Mouse (Mus musculus) lung, postnatal 25 days (tissue): ENCODE measurements around the gene Adm2.
A peak's percentile ranks its signal among the peaks of the same experiment; 100 is the strongest.

ENCODE experiments used
- DNase-seq: peaks from one replicate; pipeline ENCODE4 v3.0.0; 2022; ENCODE audit warnings: low spot score

Adm2 gene

DNA sequence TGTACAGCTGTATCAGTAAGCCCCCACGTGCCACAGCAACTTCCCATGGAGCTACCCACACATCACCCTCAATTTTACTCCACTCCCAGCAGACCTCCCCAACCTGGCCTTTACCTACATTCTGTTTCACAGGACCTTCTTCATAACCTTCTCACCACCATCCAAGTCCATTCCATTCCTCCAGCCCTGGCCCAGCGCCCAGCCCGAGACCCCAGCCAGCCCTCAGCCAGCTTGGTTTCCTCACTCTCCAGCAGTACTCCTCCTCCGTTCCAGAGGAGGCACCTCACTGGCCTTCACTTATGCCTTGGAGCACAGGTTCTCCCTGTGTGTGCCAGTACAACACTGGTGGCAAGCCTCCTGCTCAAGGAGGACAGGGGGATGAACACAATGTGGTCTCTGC lies 9.2 kb upstream of the Adm2 start:
- DNase-seq: no peak

DNA sequence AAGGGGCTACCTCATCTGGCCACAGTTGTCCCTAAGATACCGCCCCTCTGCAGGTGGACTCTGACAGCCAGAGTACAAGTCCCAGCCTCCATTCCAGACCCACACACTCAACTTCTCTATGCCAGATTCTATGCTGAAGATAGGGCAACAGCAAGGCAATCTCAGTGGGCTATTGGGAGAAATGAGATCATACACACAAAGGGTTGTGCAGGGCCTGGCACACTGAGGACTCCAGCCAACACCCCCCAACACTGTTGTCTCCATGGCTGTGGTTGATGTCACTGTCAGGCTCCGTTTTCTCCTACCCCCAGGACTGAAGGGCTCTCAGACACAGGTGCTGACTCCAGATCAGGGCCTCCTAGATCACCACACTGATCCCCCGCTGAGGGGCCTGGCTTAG lies 8.4 kb upstream of the Adm2 start:
- no peak for DNase-seq

DNA sequence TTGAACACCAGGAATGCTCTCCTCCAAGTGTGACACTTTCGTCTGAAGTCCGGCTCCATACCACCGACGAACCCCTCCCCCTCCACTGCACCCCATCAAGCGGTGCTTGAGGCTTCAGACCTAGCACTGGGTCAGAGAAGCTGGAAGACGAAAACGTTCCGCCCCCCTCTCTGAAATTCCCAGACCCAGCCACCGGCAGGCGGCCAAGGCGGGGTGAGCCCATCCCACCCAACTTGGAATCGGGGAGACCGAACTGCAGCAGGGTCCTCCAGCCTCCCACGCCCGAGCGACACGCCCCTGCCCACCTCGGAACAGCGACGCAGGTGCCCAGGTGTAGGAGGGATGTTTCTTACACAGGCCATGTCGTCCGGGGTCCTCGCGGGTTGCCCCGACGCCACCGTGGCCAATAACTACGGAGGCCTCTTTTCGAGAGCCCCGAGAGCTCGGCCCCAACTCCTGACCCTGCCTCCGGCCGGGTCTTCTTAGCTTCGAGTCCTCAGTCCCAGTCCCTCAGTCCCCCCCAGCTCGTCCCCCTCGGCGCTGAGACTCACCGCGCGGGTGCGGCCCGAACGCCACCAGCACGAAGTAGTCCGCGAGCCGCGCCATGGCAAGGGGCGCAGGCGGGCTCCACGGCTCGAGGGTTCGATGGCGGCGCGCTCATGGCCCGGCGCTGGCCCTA lies 7.9 kb upstream of the Adm2 start:
- DNase-seq: no peak

DNA sequence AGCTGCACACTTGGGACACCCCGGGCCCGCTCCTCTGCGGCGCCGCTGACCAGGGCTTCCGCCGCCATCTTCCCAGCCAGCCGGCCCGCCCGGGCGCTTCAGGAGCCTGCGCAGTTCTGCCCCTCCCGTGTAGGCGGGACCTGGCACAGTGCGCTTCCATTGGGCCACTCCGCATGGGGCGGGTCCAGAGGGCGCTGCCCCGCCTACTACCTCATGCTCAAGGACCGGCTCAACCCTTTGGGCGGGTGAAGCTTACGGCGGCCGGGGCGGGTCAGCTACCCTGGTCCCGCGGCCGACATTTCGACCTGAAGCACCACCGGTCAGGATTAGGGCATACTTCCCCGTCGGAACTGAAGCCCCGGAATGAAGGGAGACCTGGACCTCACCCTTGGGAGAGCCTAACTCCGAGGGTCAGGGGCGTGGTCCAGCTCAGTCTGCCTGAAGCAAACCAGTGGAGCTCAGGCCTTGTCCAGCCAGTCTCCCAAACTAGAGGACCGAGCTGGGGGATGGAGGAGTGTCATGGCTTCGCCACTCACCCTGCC lies 7.3 kb upstream of the Adm2 start, which contains the start of gene Sbf1:
Gene Sbf1, minus strand, starts transcription at position 122 of the 542 bp plus-strand sequence.
- peak; percentile 99 for DNase-seq

DNA sequence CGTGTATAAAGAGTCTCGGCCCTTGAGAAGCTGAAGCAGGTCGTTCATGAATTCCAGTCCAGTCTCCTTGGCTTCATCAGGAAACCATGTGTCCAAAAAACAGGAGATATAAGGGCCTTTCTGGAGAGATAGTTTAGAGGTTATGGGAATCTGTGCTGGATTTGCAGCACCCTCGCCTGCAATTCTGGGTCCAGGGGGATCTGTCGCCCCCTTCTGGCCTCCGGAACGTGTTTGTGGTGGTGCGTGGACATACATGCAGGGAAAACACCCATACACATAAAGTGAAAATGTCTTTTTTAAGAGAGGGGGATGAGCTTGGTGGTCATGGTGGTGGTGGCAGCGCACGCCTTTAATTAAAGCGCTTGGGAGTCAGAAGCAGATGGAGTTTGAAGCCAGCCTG lies 6.4 kb upstream of the Adm2 start:
- DNase-seq: no peak

DNA sequence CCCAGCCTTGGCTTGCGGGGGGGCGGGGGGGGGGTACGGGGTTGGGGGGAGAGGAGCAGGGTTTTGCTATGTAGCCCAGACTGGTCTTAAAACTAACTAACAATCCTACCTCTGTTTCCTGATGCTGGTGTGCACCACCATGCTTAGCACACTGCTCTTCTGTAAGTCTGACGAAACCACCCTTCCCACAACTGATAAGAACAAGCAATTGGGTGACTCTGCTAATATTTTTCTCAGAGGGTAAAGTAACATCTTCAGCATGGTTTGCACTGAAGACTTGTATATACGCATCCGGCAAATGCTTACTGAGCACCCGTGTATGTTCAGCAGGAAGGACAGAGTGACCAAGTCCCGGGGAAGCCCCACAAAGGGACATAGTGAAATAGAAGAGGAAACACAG lies 1.3 kb upstream of the Adm2 start:
- DNase-seq: no peak

DNA sequence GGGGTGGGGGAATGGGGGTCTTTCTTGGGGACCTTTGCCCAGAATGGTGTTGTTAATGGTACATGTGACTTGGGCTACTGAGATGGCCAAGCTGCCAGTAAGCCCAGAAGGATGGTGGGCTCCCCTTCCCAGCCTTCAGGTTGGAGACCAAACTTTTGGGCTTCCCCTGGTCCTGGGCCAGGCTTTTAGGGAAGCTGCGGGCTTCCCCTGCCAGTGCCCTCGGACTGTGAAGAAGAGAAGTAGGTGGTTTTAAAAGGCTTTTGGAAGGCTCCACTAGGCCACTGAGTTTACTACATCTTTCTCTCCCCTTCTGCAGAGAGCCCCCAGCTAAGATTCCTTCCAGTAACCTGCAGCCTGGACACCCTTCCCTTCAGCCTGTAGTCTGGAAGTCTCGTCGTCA lies 1.1 kb downstream of the Adm2 start:
- DNase-seq: no peak

DNA sequence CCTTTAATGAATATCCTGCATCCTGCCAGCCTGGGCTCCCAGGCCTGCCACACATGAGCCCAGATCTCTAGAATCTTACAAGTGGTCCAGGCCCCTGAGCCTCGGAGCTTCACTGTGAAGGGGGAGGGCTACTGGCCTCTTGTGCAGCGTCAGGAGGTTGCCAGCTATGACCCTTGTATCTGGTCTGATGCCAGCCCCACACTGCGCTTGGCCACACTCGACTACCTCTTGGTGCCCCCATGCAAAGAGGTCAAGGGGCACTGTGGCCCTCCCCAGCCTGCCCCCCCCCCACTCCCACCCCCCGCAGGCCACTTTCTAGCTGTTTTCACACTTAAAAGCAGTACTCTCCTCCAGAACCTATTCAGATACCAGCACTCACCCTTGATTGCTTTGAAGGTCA lies 3.9 kb downstream of the Adm2 start:
- DNase-seq: no peak

DNA sequence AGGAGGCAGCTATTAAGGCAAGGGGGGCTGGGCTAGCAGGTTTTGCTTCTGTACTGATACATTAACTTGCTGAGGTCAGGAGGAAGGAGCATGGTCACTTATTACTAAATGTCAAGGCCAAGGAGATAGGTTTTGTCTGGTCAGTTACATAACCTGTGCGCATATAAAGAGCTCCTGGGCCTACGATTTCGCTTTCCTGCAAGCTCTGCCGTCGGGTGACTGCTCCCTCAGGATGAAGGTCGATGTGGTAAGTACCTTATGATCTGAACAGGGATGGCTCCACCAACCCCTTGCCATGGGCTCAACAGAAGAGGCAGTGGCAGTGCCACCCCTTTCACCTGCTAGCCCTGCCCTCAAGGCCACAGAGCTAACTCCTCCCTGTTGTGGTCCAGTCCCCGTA lies 11.8 kb downstream of the Adm2 start, which contains the start of gene Miox:
Gene Miox, plus strand, starts transcription at position 128 of the 400 bp plus-strand sequence.
- DNase-seq: no peak

DNA sequence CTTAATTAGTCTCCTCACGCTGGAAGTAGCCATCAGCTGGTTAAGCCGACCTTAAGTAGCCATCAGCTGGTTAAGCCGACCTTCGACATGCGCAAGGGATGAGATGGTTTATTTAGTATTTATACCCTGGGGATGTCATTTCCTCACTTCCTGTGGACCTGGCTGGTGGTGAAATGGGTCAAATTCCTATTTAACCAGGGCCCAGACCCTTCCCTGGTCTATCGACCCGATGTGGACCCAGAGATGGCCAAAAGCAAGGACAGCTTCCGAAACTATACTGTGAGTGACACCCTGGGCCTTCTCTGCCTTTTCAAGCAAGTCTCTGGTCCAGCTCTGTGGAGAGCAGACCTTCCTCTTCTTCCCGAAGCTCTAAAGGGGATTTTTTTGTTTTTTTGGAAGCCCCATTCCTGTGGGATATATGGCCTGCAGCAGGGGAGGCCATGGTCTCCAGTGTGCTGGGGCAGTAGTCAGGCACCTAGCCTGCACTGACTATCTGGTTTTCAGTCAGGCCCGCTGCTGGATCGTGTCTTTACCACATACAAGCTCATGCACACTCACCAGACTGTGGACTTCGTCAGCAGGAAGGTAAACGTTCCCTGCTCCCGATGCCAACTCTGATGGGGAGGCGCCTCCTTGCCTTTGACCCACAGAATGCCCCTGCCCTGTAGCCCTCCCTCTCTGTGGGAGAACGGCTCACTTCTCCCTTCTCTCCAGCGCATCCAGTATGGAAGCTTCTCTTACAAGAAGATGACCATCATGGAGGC lies 12.4 kb downstream of the Adm2 start:
- no peak for DNase-seq

DNA sequence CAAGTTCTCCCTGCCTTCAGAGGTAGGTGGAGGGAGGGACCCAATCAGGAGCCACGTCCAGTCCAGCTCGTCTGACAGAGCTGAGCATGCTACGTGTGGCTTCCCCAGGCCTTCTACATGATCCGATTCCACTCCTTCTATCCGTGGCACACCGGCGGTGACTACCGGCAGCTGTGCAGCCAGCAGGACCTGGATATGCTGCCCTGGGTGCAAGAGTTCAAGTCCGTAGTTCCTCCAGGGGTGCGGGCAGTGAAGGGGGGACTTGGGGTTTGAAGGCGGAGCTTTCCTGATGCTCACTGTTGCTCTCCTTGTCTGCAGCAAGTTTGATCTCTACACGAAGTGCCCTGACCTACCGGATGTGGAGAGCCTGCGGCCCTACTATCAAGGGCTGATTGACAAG lies 13.9 kb downstream of the Adm2 start:
- DNase-seq: no peak

DNA sequence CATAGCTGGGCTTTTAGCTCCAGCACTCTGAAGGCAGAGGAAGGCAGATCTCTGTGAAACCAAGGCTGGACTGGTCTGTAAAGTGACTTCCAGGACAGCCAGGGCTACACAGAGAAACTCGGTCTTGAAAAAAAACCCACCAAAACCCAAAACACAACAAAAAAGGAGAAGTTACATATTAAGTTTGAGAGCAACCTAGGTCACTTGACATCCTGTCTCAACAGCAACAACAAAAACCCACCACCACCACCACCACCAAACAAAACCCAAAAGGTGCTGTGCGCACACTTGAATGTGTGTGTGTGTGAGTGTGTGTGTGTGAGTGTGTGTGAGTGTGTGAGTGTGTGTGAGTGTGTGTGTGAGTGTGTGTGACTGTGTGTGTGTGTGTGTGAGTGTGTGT lies 17.2 kb downstream of the Adm2 start:
- DNase-seq: no peak

DNA sequence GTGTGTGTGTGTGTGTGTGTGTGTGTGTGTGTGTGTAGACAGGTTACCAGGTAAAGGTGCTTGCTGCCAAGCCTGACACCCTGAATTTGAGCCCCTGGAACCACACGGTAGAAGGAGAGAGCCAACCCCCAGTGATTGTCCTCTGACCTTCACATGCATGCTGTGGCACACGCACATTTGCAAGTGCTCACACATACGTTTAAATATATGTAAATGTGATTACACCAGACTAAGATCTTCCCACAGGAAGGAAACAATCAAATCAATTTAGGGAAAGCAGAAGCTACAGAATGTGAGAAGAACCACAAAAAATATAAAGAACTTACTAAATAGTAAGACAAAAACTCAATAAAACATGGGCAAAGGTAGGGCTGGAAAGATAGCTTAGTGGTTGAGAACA lies 17.6 kb downstream of the Adm2 start:
- no peak for DNase-seq

DNA sequence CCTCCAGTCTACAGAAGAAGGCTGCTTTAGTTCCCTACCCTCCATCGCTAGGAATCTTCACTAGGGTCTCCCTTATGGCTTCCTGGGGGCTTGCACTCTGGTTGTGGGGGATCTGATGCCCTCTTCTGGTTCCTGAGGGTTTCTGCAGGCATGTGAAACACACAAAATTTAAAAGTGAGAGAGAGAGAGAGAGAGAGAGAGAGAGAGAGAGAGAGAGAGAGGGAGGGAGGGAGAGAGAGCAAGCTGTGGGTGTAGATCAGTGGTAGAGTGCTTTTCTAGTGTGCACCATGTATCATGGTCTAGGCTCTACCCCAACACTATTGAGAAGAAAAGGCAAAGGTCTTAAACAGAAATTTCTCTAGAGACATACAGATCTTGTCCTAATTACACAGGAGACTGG lies 19.2 kb downstream of the Adm2 start:
- no peak for DNase-seq

DNA sequence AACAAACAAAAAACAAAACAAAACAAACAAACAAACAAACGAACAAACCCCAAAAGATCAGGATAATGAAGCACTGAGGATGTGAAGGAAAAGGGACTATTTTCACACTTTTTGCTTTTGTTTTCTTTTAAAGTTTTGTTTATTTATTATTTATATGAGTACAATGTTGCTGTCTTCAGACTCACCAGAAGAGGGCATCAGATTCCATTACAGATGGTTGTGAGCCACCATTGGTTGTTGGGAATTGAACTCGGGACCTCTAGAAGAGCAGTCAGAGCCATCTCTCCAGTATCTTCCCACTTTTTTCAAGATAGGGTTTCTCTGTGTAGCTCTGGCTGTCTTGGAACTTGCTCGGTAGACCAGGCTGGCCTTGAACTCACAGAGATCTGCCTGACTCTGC lies 20.8 kb downstream of the Adm2 start:
- no peak for DNase-seq

DNA sequence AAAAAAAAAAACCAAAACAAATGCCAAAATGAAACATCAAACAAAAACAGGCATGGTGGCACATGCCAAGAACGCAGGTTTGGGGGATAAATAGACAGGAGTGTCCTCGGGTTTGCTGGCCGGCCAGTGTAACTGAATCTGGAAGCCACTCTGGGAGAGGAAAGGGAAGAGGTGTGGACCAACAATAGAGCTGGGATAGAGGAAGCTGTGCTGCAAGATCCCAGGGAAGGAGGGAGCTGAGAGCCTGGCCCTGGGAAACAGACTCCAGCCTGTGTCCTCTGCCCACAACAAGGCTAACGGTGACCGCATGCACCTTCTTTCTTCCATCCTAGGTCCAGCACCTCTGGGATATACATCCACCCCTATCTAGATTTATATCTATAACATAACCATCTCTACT lies 27.9 kb downstream of the Adm2 start:
- DNase-seq: peak; percentile 32

DNA sequence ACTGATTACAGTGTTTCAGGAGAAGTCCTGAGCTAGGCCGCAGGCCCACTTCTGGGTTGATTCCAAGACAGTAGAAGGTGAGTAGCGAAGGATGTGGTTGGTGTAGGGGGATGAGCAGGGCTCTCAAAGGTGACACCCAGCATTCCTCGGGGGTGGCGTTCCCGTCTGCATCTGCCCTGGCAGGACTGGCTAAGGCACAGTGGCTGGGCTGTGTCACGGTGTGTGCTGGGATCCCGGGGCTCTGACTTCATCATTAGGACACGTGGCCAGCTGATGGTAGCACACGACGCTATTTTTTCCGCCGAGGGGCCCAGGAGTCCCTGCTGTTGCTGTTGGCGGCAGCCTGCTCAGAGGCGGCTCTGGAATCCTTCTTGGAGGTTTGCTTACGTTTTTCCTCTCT lies 28.8 kb downstream of the Adm2 start:
- DNase-seq: no peak

DNA sequence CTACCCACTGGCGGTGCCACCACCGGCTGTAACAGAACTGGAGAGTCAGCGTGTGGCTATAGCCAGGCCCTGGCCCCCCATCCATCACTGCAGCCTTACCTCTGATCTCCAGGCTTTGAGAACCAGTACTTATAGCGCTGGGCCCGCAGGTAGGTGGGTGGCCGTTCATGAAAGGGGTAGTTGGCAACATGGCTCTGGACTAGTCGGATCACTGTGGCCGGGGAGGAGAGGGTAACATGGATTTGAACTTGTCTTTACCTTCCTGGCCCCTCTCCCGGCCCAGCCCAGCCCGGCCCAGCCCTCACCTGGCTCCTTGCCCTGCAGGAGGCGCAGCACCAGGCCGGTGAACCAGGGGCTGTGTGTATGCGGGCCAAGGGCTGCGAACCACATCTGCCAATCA lies 29.5 kb downstream of the Adm2 start:
- no peak for DNase-seq

DNA sequence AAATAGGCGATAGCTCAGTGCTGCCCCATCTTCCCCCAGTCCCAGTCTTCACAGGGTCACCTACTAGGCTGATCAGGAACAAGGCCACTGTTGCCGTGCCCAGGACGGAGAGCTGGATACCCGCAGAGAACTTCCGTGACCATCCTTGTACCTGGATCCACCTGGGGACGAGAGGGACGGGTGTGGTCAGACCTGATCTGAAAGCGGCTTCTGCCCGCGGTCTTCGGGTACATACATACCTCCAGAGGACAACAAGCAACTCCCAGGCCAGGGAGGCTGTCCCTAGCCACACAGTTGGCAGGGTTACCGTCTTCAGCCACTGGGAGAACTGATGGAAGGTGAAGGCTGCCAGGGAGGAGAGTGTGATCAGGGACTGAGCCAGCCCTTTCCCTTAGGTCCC lies 30.3 kb downstream of the Adm2 start:
- no peak for DNase-seq

DNA sequence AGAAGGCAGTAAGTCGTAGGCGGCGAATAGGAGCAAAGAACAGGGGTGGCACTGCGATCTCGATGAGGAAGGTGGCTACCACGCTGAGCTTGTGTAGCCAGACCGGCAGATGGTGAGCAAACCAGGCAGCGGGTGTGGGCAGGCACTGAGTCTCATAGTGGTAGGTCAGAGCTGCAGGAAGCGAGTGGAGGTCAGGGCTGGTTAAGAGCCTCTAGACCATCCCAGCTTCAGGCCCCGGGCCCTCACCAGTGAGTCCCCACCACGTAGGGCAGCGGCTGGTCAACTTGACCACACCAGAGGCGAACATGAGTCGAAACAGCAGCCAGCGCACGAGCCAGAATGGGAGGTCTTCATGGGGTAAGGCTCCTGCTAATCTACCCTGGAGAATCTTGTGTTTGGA lies 31.3 kb downstream of the Adm2 start:
- no peak for DNase-seq

DNA sequence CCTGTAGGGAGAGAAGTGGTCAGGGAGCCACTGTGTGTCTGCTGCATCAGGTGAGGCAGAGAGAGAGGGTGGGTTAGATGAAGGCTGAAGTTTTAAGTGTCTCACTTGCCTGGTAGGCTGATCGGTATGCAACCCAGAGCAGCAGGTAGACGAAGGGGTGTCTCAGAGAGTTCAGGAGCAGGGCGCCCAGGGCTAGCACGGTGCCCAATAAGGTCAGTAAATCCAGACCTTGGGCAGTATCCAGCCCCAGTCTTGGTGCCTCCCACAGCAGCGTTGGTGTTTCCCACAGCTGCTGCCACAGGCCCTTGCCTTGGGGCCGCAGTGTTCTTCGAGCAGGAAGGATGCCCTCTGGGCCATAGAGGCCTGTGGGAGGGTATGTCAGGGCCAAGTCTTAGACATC lies 31.9 kb downstream of the Adm2 start:
- no peak for DNase-seq

DNA sequence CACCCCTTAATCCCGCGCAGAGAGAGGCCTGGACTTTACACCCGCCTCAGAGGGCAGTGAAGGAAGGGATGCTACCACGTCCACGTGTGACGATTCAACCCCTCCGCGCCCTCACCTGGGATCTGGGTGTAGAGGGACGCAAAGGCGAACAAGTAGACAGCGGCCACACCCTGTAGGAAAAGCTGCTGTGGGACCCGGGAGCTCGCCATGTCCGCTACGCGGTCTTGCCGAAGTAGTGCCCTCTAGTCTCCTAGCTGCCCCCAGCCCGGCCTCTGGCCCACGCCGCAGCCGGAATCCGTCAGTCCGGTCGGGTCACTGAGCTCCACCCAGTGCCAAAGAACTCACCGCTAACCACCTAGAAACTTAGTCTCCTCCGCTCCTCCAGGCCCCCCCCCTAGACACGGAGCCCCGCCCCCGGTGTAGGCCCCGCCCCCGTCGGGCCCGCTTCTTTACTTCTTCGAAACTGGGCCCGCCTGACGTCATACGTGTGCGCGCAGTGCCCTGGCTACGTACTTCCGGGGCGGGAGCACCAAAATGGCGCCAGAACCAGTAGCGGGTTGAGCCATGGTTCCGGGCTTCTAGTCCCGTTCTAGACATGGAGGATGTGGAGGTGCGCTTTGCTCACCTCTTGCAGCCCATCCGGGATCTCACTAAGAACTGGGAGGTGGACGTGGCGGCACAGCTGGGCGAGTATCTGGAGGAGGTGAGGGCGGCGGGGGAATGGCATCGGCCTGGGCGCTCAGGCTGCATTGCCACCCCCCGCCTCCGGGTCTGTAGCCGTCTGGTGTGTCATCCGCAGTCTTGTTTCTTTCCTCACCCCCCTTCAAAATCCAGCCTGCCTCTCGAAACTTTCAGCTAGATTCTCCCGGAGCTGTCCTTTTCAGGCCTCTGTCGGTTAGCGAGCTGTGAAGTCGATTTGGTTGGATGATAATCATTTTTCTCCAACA lies 33.0 kb downstream of the Adm2 start, which contains the start of the genes Lmf2 and Ncaph2:
Gene Lmf2, minus strand, starts transcription at position 419 of the 947 bp plus-strand sequence.
Gene Ncaph2, plus strand, starts transcription at position 479 of the 947 bp plus-strand sequence.
- peak; percentile 95 for DNase-seq
